Mouse (Mus musculus) embryonic facial prominence, embryonic 14.5 days (tissue): ENCODE measurements at regions not wholly inside any gene's neighbourhood (a gene's known extent, or its start where the extent isn't known, plus 50 kb on each side); places are given as distances from the start of the nearest gene placed in this dataset.

Experiments used
- ATAC-seq: fragments of 200-750 bp; cut with Nextera tagmentation; 2 replicates; pipeline ENCODE4 v1.8.0; 2017; ENCODE audit warnings: low read depth, moderate number of reproducible peaks, moderate TSS enrichment
- DNase-seq: peaks from one replicate; pipeline ENCODE4 v3.0.0-alpha.2; 2015; ENCODE audit warnings: low spot score
- H3K27ac ChIP-seq: fragments of 300-500 bp; sonication (generic); replicated peaks from 2 replicates; pipeline ENCODE4 v1.5.1; 2014; ENCODE audit warnings: low read depth, mild to moderate bottlenecking, low read length, moderate library complexity
- H3K27me3 ChIP-seq: fragments of 300-500 bp; sonication (generic); replicated peaks from 2 replicates; pipeline ENCODE4 v1.6.1; 2014; ENCODE audit warnings: low read length; ENCODE audit not compliant: control insufficient read depth, insufficient read depth
- H3K36me3 ChIP-seq: fragments of 300-500 bp; sonication (generic); 2 replicates; pipeline ENCODE4 v1.6.1; 2014; ENCODE audit warnings: low read length, mixed read lengths; ENCODE audit not compliant: control insufficient read depth, insufficient read depth
- H3K4me1 ChIP-seq: fragments of 300-500 bp; sonication (generic); 2 replicates; pipeline ENCODE4 v1.6.1; 2014; ENCODE audit warnings: antibody characterized with exemption, low read length; ENCODE audit not compliant: control insufficient read depth, insufficient read depth
- H3K4me2 ChIP-seq: fragments of 300-500 bp; sonication (generic); 2 replicates; pipeline ENCODE4 v1.6.1; 2014; ENCODE audit warnings: low read depth, mild to moderate bottlenecking, low read length, moderate library complexity, mixed read lengths
- H3K4me3 ChIP-seq: fragments of 300-500 bp; sonication (generic); 2 replicates; pipeline ENCODE4 v1.5.1; 2014; ENCODE audit warnings: low read depth, mild to moderate bottlenecking, low read length
- H3K9ac ChIP-seq: fragments of 300-500 bp; sonication (generic); 2 replicates; pipeline ENCODE4 v1.6.1; 2014; ENCODE audit warnings: low read depth, mild to moderate bottlenecking, low read length, moderate library complexity, mixed read lengths
- H3K9me3 ChIP-seq: fragments of 300-500 bp; sonication (generic); 2 replicates; pipeline ENCODE4 v1.6.1; 2016; ENCODE audit warnings: low read length; ENCODE audit not compliant: control insufficient read depth
- WGBS: fragments of 180-500 bp; shearing (Covaris S2); extraction: QIAGEN DNeasy Blood & Tissue Kit; methylation state at CpG from one replicate; pipeline ENCODE4 v1.1.7; 2014; 5-methylcytosine and 5-hydroxymethylcytosine counted together

- no peaks in the 10 kb centered on the region for H3K27me3 ChIP-seq
These were observed 503.2 kb downstream of the Ndufa4 start for GRCm38 (mm10) chr6:11404101-11404500.

GRCm38 (mm10) chr6:11359088-11359487 is 548.2 kb downstream of the Ndufa4 start:
- no peak for ATAC-seq
- Histone ChIP-seq H3K27ac (no peak overlapping the region), H3K4me2 (no peak overlapping the region), H3K4me1 (no peaks in the 10 kb centered on the region), H3K27me3 (no peaks in the 10 kb centered on the region), H3K9me3 (no peaks in the 10 kb centered on the region), H3K4me3 (no peak overlapping the region), H3K9ac (no peak overlapping the region), H3K36me3 (no peaks in the 10 kb centered on the region)
- no peak for DNase-seq
- WGBS = 92% methylated on average over 1 of the region's 1 CpGs

More at GRCm38 (mm10) chr6:11404101-11404500, 503.2 kb downstream of the Ndufa4 start:
- Histone ChIP-seq H3K36me3 (no peaks in the 10 kb centered on the region), H3K4me1 (no peaks in the 10 kb centered on the region), H3K9me3 (no peaks in the 10 kb centered on the region), H3K4me2 (no peak overlapping the region), H3K27ac (no peak overlapping the region), H3K4me3 (no peak overlapping the region), H3K9ac (no peak overlapping the region)
- 42% methylated on average over 2 of the region's 2 CpGs for WGBS
- ATAC-seq (no peak), DNase-seq (no peak)

- no peak overlapping the region for H3K9ac ChIP-seq
- no peaks in the 10 kb centered on the region for H3K9me3 ChIP-seq
- no peaks in the 10 kb centered on the region for H3K27me3 ChIP-seq
- ATAC-seq (no peak), DNase-seq (no peak)
- H3K4me2 ChIP-seq = no peak overlapping the region
- no peaks in the 10 kb centered on the region for H3K4me1 ChIP-seq
- H3K36me3 ChIP-seq = no peaks in the 10 kb centered on the region
- H3K27ac ChIP-seq = no peak overlapping the region
- H3K4me3 ChIP-seq = no peak overlapping the region
- WGBS = 65% methylated on average over 3 of the region's 3 CpGs
These were observed 553.7 kb downstream of the Ndufa4 start for GRCm38 (mm10) chr6:11353599-11353998.

GRCm38 (mm10) chr6:11334137-11334536 is 573.2 kb downstream of the Ndufa4 start:
- H3K9me3 ChIP-seq = no peaks in the 10 kb centered on the region
- H3K27ac ChIP-seq = no peak overlapping the region
- no peaks in the 10 kb centered on the region for H3K27me3 ChIP-seq
- H3K4me3 ChIP-seq = no peak overlapping the region
- no peak overlapping the region for H3K4me2 ChIP-seq
- no peak overlapping the region for H3K9ac ChIP-seq
- DNase-seq = no peak
- H3K4me1 ChIP-seq = no peaks in the 10 kb centered on the region
- WGBS = 47% methylated on average over 2 of the region's 2 CpGs
- ATAC-seq = no peak
- no peaks in the 10 kb centered on the region for H3K36me3 ChIP-seq

- no peak overlapping the region for H3K4me3 ChIP-seq
- H3K4me2 ChIP-seq = no peak overlapping the region
- ATAC-seq = no peak
- no peaks in the 10 kb centered on the region for H3K27me3 ChIP-seq
- no peaks in the 10 kb centered on the region for H3K4me1 ChIP-seq
- no peaks in the 10 kb centered on the region for H3K9me3 ChIP-seq
- H3K27ac ChIP-seq = no peak overlapping the region
- H3K9ac ChIP-seq = no peak overlapping the region
- H3K36me3 ChIP-seq = no peaks in the 10 kb centered on the region
- 72% methylated on average over 3 of the region's 3 CpGs for WGBS
- DNase-seq = no peak
These were observed 593.6 kb downstream of the Ndufa4 start for GRCm38 (mm10) chr6:11313744-11314143.

- WGBS = 80% methylated on average over 2 of the region's 2 CpGs
- Histone ChIP-seq H3K9ac (no peak overlapping the region), H3K4me1 (no peaks in the 10 kb centered on the region), H3K9me3 (no peaks in the 10 kb centered on the region), H3K27me3 (no peaks in the 10 kb centered on the region), H3K36me3 (no peaks in the 10 kb centered on the region), H3K27ac (no peak overlapping the region), H3K4me2 (no peak overlapping the region), H3K4me3 (no peak overlapping the region)
- ATAC-seq = no peak
- no peak for DNase-seq
These were observed 601.2 kb downstream of the Ndufa4 start for GRCm38 (mm10) chr6:11305979-11306534.

- Histone ChIP-seq H3K27ac (no peak overlapping the region), H3K9ac (no peak overlapping the region), H3K27me3 (no peaks in the 10 kb centered on the region), H3K4me2 (no peak overlapping the region), H3K9me3 (no peaks in the 10 kb centered on the region), H3K4me3 (no peak overlapping the region), H3K4me1 (no peaks in the 10 kb centered on the region), H3K36me3 (no peaks in the 10 kb centered on the region)
- WGBS = 0% methylated on average over 2 of the region's 2 CpGs
- no peak for ATAC-seq
- DNase-seq = peak; percentile 12
These were observed 623.3 kb downstream of the Ndufa4 start for GRCm38 (mm10) chr6:11283990-11284389.

- 79% methylated on average over 3 of the region's 3 CpGs for WGBS
- no peak overlapping the region for H3K27ac ChIP-seq
- ATAC-seq = no peak
- no peak for DNase-seq
- H3K4me1 ChIP-seq = no peaks in the 10 kb centered on the region
- H3K36me3 ChIP-seq = no peaks in the 10 kb centered on the region
- no peaks in the 10 kb centered on the region for H3K27me3 ChIP-seq
- no peak overlapping the region for H3K4me3 ChIP-seq
- H3K9me3 ChIP-seq = no peaks in the 10 kb centered on the region
- H3K9ac ChIP-seq = no peak overlapping the region
- no peak overlapping the region for H3K4me2 ChIP-seq
These were observed 632.1 kb downstream of the Ndufa4 start for GRCm38 (mm10) chr6:11275214-11275613.
